Mouse (Mus musculus) left cerebral cortex, adult 8-10 months (tissue): ENCODE results near the gene Nos1. TPM values are rescaled to one million over a fixed set of nuclear protein-coding genes. Genes with fewer than 3 reads are reported as not detected.

Source experiments
- DNase-seq, 2 experiments: peaks; one replicate each; pipeline ENCODE4 v3.0.0; 2022; ENCODE audit warnings: low spot score in 2 of 2
- total RNA-seq, 4 experiments: library from RNA; stranded (reverse); gene quantifications; 2 replicates each; pipeline ENCODE4 v1.2.4; 2022

Nos1 gene
- total RNA-seq, 4 experiments from 2014 or later: 33.3 to 38.5 (median 34.3) TPM

DNA sequence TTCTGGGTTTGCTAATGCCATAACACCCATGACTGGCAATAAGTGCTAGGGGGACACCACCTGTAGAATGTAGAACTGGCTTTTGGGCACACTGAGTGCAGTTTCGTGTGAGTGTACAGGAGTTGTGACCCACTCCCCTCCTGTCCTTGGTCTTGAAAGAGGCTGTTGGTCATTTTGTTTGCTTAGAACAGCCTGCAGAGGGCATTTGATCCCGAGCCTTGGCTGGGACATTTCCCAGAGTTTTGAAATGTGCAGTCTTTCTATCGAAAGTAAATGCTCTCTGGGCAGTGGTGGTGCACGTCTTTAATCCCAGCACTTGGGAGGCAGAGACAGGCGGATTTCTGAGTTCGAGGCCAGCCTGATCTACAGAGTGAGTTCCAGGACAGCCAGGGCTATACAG lies 215.1 kb downstream of the Nos1 start:
- no peak for DNase-seq

- no peak for DNase-seq
Observed at GRCm38 (mm10) chr5:117996581-117996980, 215.7 kb downstream of the Nos1 start.

DNA sequence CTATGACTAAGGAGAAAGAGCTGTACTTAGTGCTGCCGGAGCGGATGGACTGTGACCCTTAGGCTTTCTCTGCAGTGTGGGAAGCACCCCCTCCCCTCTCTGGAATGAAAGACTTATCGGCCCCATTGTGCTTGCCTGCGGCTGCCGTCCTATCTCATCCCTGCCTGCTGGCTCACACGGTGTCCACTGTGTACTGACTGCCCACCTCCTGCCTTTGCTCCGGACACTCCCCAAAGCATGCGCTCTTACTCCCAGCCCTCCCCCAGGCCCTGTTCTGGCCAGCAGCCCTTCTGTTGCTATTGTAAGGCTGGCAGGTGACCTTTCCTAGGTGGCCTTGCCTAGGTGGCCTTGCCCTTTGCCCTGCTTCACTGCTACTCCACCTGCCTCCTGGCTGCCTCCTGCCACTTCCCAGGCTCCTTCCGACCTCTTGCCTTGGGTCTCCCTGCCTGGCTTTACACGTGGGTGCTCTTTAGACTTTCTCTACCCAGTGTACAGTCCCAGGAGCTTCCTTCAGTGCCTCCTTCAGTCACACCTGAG lies 216.7 kb downstream of the Nos1 start:
- DNase-seq: no peak

GRCm38 (mm10) chr5:117999061-117999460 lies 218.2 kb downstream of the Nos1 start:
- no peak for DNase-seq

- DNase-seq: peak in 1 of 2 experiments; percentile 64
Observed at GRCm38 (mm10) chr5:117999584-117999983, 218.8 kb downstream of the Nos1 start.

DNA sequence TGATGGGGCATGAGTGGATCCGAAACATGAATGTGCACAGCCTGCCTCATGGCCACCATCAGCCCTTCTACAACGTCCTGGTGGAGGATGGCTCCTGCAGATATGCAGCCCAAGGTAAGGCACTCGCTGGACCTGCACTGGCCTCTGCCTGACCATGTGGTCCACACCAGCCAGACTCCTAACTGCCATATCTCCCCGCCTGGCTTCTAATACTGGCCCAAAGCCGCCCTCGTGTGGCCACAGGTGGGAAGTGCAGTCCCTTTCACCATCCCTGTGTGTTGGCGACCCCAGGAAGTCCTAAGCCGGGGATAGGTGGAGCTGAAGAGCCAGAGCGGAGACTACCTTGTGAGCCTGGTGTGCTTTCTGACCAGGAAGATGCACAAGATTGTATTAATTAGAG lies 221.2 kb downstream of the Nos1 start:
- peak in 1 of 2 experiments; percentile 71 for DNase-seq

- DNase-seq: no peak
Observed at GRCm38 (mm10) chr5:118004619-118005018, 223.8 kb downstream of the Nos1 start.

GRCm38 (mm10) chr5:118005728-118006127 lies 224.9 kb downstream of the Nos1 start:
- no peak for DNase-seq

DNA sequence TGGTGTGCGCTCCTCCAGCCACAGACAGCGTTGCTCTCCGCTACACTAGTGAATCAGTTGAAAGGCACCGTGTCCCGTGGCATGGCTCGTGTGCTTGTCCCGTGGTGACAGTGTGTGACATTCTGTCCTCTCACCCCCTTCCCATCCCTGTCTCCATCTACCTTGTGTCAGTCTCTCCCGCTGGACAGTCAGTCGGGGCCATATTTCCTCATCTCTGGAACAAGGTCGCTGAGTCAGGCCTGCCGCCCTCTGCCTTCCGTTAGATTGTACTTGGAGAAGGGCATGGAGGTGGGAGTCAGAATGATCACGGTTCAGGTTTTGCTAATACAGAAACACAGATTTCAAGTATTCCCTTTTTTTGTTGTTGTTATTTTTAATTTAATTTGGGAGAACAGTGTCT lies 227.5 kb downstream of the Nos1 start:
- no peak for DNase-seq

Other genes with a start within 250 kb of the Nos1 start
- gene Fbxo21, start 195.7 kb downstream of the Nos1 start, total RNA-seq: 100 to 1,000 TPM; 115 to 125 (median 123) TPM
- 10 to 100 TPM; 84.0 to 92.2 (median 89.0) TPM for gene Tesc, start 246.7 kb downstream of the Nos1 start, total RNA-seq